In the genomic region with DNA sequence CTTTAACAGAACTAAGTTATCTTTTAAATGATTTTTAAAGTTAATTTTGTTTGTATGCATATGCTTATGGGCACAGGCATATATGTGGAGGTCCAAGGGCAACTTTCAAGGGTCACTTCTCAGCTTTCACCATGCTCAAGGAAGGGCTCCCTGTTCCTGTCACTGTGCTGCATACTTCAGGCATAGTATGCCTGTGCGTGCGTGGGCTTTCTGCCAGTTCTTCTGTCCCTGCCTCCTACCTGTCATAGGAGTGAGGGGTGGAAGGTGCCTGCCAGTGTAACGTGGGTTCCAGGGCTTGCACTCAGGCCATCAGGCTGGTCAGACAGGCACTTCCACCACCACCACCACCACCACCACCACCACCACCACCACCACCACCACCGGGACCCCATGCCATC, we compare ENCODE assay signal across 21 mouse cellular contexts.
DNase-seq lines count a peak whose midpoint lies in the region; ATAC-seq lines count a peak whose summit lies in the region.
"Had no signal": no experiment of that assay in that cellular context is flagged by ENCODE, and none has a peak within 500 bp of the region (broad histone marks: within the 10 kb centered on the region; RNA-seq: fewer than 3 reads in every experiment).

No protein-coding gene starts in this region.

- H3K9me3 ChIP-seq in heart, embryonic 10.5 days: no peaks in the 10 kb centered on the region
- H3K9me3 ChIP-seq in kidney, embryonic 15.5 days (replicated peaks): no peaks in the 10 kb centered on the region
- H3K9me3 ChIP-seq in midbrain, embryonic 10.5 days (replicated peaks): no peaks in the 10 kb centered on the region; the same call in 1 of the 2 replicates
- H3K9me3 ChIP-seq in midbrain, embryonic 14.5 days (ENCODE audit: control insufficient read depth, low read length): no peaks in the 10 kb centered on the region
- no peaks in the 10 kb centered on the region for H3K9me3 ChIP-seq in stomach, embryonic 15.5 days
- H3K9me3 ChIP-seq: forebrain, embryonic 15.5 days; heart, embryonic 13.5 days; midbrain, embryonic 13.5 days had no signal

- 74% methylated on average over 4 of the region's 4 CpGs for WGBS in heart, embryonic 10.5 days
- 67% methylated on average over 4 of the region's 4 CpGs for WGBS in kidney, embryonic 15.5 days
- WGBS in midbrain, embryonic 10.5 days: 75% methylated on average over 4 of the region's 4 CpGs
- WGBS in midbrain, embryonic 14.5 days: 65% methylated on average over 4 of the region's 4 CpGs
- 62% methylated on average over 4 of the region's 4 CpGs for WGBS in stomach, embryonic 15.5 days

- peak overlapping the region; percentile 6; the same call in 1 of the 2 replicates for H3K27ac ChIP-seq in heart, embryonic 10.5 days
- H3K27ac ChIP-seq in kidney, embryonic 15.5 days: no peak overlapping the region
- peak overlapping the region; percentile 34; the same call in 1 of the 2 replicates for H3K27ac ChIP-seq in midbrain, embryonic 10.5 days (replicated peaks)
- H3K27ac ChIP-seq in midbrain, embryonic 14.5 days (replicated peaks; ENCODE audit: low read depth, low read length): no peak overlapping the region
- H3K27ac ChIP-seq in stomach, embryonic 15.5 days: no peak overlapping the region
- H3K27ac ChIP-seq: forebrain, embryonic 15.5 days; heart, embryonic 13.5 days; hindbrain, postnatal 0 days; layer of hippocampus, adult 2 months; liver, embryonic 14.5 days; macrophage; midbrain, embryonic 13.5 days had no signal

- H3K4me1 ChIP-seq in heart, embryonic 10.5 days: peaks cover 15% of the 10 kb centered on the region; the same call in 1 of the 2 replicates
- peaks cover 10% of the 10 kb centered on the region for H3K4me1 ChIP-seq in kidney, embryonic 15.5 days
- H3K4me1 ChIP-seq in midbrain, embryonic 10.5 days: peaks cover 21% of the 10 kb centered on the region
- no peaks in the 10 kb centered on the region for H3K4me1 ChIP-seq in midbrain, embryonic 14.5 days (ENCODE audit: control insufficient read depth, insufficient read depth, low read length)
- peaks cover 9% of the 10 kb centered on the region; the same call in 1 of the 2 replicates for H3K4me1 ChIP-seq in stomach, embryonic 15.5 days
- H3K4me1 ChIP-seq: forebrain, embryonic 15.5 days had no signal

- ATAC-seq in kidney, embryonic 15.5 days (replicated peaks; ENCODE audit: low FRiP score): no peak
- ATAC-seq in midbrain, embryonic 14.5 days (ENCODE audit: low FRiP score, low TSS enrichment): no peak
- ATAC-seq in stomach, embryonic 15.5 days (ENCODE audit: insufficient read depth, low FRiP score, low read depth): 0 out of 2 replicates have a peak, but pooled peaks have one; percentile 18
- ATAC-seq in monocyte, adult 5-6 weeks (replicated peaks; ENCODE audit: insufficient number of reproducible peaks, low FRiP score, low TSS enrichment, poor library complexity, severe bottlenecking): no peak
- ATAC-seq: forebrain, embryonic 15.5 days; hindbrain, postnatal 0 days; midbrain, embryonic 13.5 days had no signal

- no peak for DNase-seq in heart, embryonic 10.5 days (ENCODE audit: low spot score)
- DNase-seq in heart, adult 8-10 months (ENCODE audit: low spot score): no peak
- peak; percentile 13 for DNase-seq in kidney, adult 9 months
- DNase-seq in midbrain, embryonic 10.5 days (ENCODE audit: low spot score): no peak
- no peak for DNase-seq in midbrain, embryonic 14.5 days
- DNase-seq: B cell, adult 2 months; cerebellum, adult 18-20 months; gastrocnemius, postnatal 25 days; heart, postnatal 4 days; layer of hippocampus, postnatal 36 days had no signal

- H3K4me3 ChIP-seq in heart, embryonic 10.5 days: no peak overlapping the region
- no peak overlapping the region for H3K4me3 ChIP-seq in kidney, embryonic 15.5 days (replicated peaks)
- no peak overlapping the region for H3K4me3 ChIP-seq in midbrain, embryonic 10.5 days
- H3K4me3 ChIP-seq in midbrain, embryonic 14.5 days (replicated peaks; ENCODE audit: low read depth, low read length): no peak overlapping the region
- H3K4me3 ChIP-seq in stomach, embryonic 15.5 days (replicated peaks): no peak overlapping the region
- H3K4me3 ChIP-seq: forebrain, embryonic 15.5 days; heart, embryonic 13.5 days; layer of hippocampus, adult 2 months; midbrain, embryonic 13.5 days; myocyte had no signal

- no peaks in the 10 kb centered on the region for H3K36me3 ChIP-seq in heart, embryonic 10.5 days
- no peaks in the 10 kb centered on the region for H3K36me3 ChIP-seq in kidney, embryonic 15.5 days
- H3K36me3 ChIP-seq in midbrain, embryonic 10.5 days: no peaks in the 10 kb centered on the region
- H3K36me3 ChIP-seq in midbrain, embryonic 14.5 days (ENCODE audit: control insufficient read depth, insufficient read depth, low read length): no peaks in the 10 kb centered on the region
- no peaks in the 10 kb centered on the region for H3K36me3 ChIP-seq in stomach, embryonic 15.5 days
- H3K36me3 ChIP-seq: forebrain, embryonic 15.5 days; heart, embryonic 13.5 days; midbrain, embryonic 13.5 days had no signal

- no peak overlapping the region for H3K4me2 ChIP-seq in kidney, embryonic 15.5 days
- H3K4me2 ChIP-seq in midbrain, embryonic 14.5 days (ENCODE audit: low read length): no peak overlapping the region
- H3K4me2 ChIP-seq in stomach, embryonic 15.5 days: no peak overlapping the region
- H3K4me2 ChIP-seq: forebrain, embryonic 15.5 days; heart, embryonic 13.5 days; midbrain, embryonic 13.5 days had no signal

- no peak overlapping the region for H3K9ac ChIP-seq in kidney, embryonic 15.5 days
- no peak overlapping the region for H3K9ac ChIP-seq in midbrain, embryonic 14.5 days (replicated peaks; ENCODE audit: low read length)
- no peak overlapping the region for H3K9ac ChIP-seq in stomach, embryonic 15.5 days
- H3K9ac ChIP-seq: forebrain, embryonic 15.5 days; heart, embryonic 13.5 days; liver, embryonic 14.5 days; midbrain, embryonic 13.5 days had no signal

- no peaks in the 10 kb centered on the region for H3K27me3 ChIP-seq in heart, embryonic 10.5 days (ENCODE audit: insufficient read depth, poor library complexity, severe bottlenecking)
- H3K27me3 ChIP-seq in kidney, embryonic 15.5 days: no peaks in the 10 kb centered on the region
- no peaks in the 10 kb centered on the region for H3K27me3 ChIP-seq in midbrain, embryonic 10.5 days (ENCODE audit: low read depth, poor library complexity, severe bottlenecking)
- H3K27me3 ChIP-seq in midbrain, embryonic 14.5 days (ENCODE audit: control insufficient read depth, insufficient read depth, low read length): no peaks in the 10 kb centered on the region
- no peaks in the 10 kb centered on the region for H3K27me3 ChIP-seq in stomach, embryonic 15.5 days (replicated peaks)
- H3K27me3 ChIP-seq: forebrain, embryonic 15.5 days; heart, embryonic 13.5 days had no signal

Comparison
In these comparisons a context has a peak if more than half of its experiments do, and no peak if none do; other contexts are left out.
1. H3K27ac ChIP-seq: peak in heart, embryonic 10.5 days (single experiment) and midbrain, embryonic 10.5 days (single experiment); none in kidney, embryonic 15.5 days (single experiment), midbrain, embryonic 14.5 days (single experiment) and stomach, embryonic 15.5 days (single experiment).